Comparison of ENCODE assay signal across 8 mouse cellular contexts in genomic region chr1:193189151-193189621, GRCm38 (mm10). TPM values are rescaled to one million over a fixed set of nuclear protein-coding genes. Genes with fewer than 3 reads are reported as not detected.
A peak's percentile ranks its signal among the peaks of the same experiment; 100 is the strongest.
DNase-seq lines count a peak whose midpoint lies in the region; ATAC-seq lines count a peak whose summit lies in the region.

No protein-coding gene starts in this region.

- no peaks in the 10 kb centered on the region for H3K36me3 ChIP-seq in forebrain, embryonic 16.5 days (ENCODE audit: control insufficient read depth, insufficient read depth)
- no peaks in the 10 kb centered on the region for H3K36me3 ChIP-seq in hindbrain, embryonic 10.5 days
- H3K36me3 ChIP-seq in limb, embryonic 15.5 days, result no peaks in the 10 kb centered on the region
- no peaks in the 10 kb centered on the region for H3K36me3 ChIP-seq in neural tube, embryonic 14.5 days (ENCODE audit: control insufficient read depth, insufficient read depth, low read length)

- ATAC-seq in frontal cortex, adult (ENCODE audit: low TSS enrichment), result peak; percentile 68
- ATAC-seq in forebrain, embryonic 16.5 days, result peak; percentile 98
- peak; percentile 87 for ATAC-seq in limb, embryonic 15.5 days (ENCODE audit: insufficient number of reproducible peaks, low FRiP score, low TSS enrichment, low read depth)
- ATAC-seq in neural tube, embryonic 14.5 days (ENCODE audit: low read depth), result peak; percentile 69; the same call in 1 of the 2 replicates
- ATAC-seq in erythroblast, adult 5-6 weeks (replicated peaks; ENCODE audit: low FRiP score, poor library complexity, severe bottlenecking), result no peak

- no peak overlapping the region for H3K4me3 ChIP-seq in forebrain, embryonic 16.5 days (replicated peaks; ENCODE audit: low read length)
- no peak overlapping the region for H3K4me3 ChIP-seq in hindbrain, embryonic 10.5 days
- H3K4me3 ChIP-seq in limb, embryonic 15.5 days, result no peak overlapping the region
- no peak overlapping the region for H3K4me3 ChIP-seq in neural tube, embryonic 14.5 days (ENCODE audit: low read depth, low read length)

- H3K4me1 ChIP-seq in forebrain, embryonic 16.5 days (replicated peaks; ENCODE audit: control insufficient read depth, insufficient read depth, low read length), result peaks cover 13% of the 10 kb centered on the region
- peaks cover 14% of the 10 kb centered on the region for H3K4me1 ChIP-seq in hindbrain, embryonic 10.5 days (replicated peaks)
- H3K4me1 ChIP-seq in limb, embryonic 15.5 days, result peaks cover 40% of the 10 kb centered on the region
- peaks cover 4% of the 10 kb centered on the region; the same call in 1 of the 2 replicates for H3K4me1 ChIP-seq in neural tube, embryonic 14.5 days (ENCODE audit: control insufficient read depth, insufficient read depth, low read length)

- no peaks in the 10 kb centered on the region for H3K9me3 ChIP-seq in forebrain, embryonic 16.5 days (ENCODE audit: control insufficient read depth, low read length)
- no peaks in the 10 kb centered on the region for H3K9me3 ChIP-seq in hindbrain, embryonic 10.5 days
- no peaks in the 10 kb centered on the region for H3K9me3 ChIP-seq in limb, embryonic 15.5 days
- no peaks in the 10 kb centered on the region for H3K9me3 ChIP-seq in neural tube, embryonic 14.5 days (ENCODE audit: control insufficient read depth, low read length)

- 16% methylated on average over 9 of the region's 9 CpGs for WGBS in forebrain, embryonic 16.5 days
- WGBS in hindbrain, embryonic 10.5 days, result 48% methylated on average over 9 of the region's 9 CpGs
- WGBS in limb, embryonic 15.5 days, result 7% methylated on average over 9 of the region's 9 CpGs
- WGBS in neural tube, embryonic 14.5 days, result 33% methylated on average over 9 of the region's 9 CpGs

- no peak overlapping the region for H3K9ac ChIP-seq in forebrain, embryonic 16.5 days (replicated peaks; ENCODE audit: low read depth, low read length)
- H3K9ac ChIP-seq in limb, embryonic 15.5 days, result no peak overlapping the region
- H3K9ac ChIP-seq in neural tube, embryonic 14.5 days (replicated peaks; ENCODE audit: low read depth, low read length), result no peak overlapping the region

- no peak for DNase-seq in frontal cortex, postnatal 25 days (ENCODE audit: low spot score in 2 of 2)
- peak; percentile 64 for DNase-seq in T-cell, adult 2 months (ENCODE audit: low spot score)
- DNase-seq in hindbrain, embryonic 10.5 days (ENCODE audit: low spot score), result peak; percentile 23

- H3K27ac ChIP-seq in forebrain, embryonic 16.5 days (ENCODE audit: low read length), result peak overlapping the region; percentile 45
- peak overlapping the region; percentile 25; the same call in 1 of the 2 replicates for H3K27ac ChIP-seq in hindbrain, embryonic 10.5 days
- H3K27ac ChIP-seq in limb, embryonic 15.5 days, result peak overlapping the region; percentile 92
- H3K27ac ChIP-seq in neural tube, embryonic 14.5 days (ENCODE audit: low read depth, low read length), result no peak overlapping the region; the same call in 1 of the 2 replicates

- H3K4me2 ChIP-seq in forebrain, embryonic 16.5 days (ENCODE audit: low read length), result no peak overlapping the region
- peak overlapping the region; percentile 25 for H3K4me2 ChIP-seq in limb, embryonic 15.5 days
- no peak overlapping the region for H3K4me2 ChIP-seq in neural tube, embryonic 14.5 days (ENCODE audit: low read depth, low read length)

- H3K27me3 ChIP-seq in forebrain, embryonic 16.5 days (replicated peaks; ENCODE audit: control insufficient read depth, insufficient read depth, low read length), result no peaks in the 10 kb centered on the region
- no peaks in the 10 kb centered on the region for H3K27me3 ChIP-seq in hindbrain, embryonic 10.5 days (ENCODE audit: insufficient read depth, poor library complexity, severe bottlenecking)
- H3K27me3 ChIP-seq in limb, embryonic 15.5 days, result no peaks in the 10 kb centered on the region
- no peaks in the 10 kb centered on the region for H3K27me3 ChIP-seq in neural tube, embryonic 14.5 days (ENCODE audit: control insufficient read depth, insufficient read depth, low read length)

RNA-seq across cellular contexts. Expression of gene Traf3ip3, which starts 12.3 kb away (rescaled TPM):
- 0.51 and 1.2 TPM in 2 replicates for polyA plus RNA-seq in forebrain, embryonic 16.5 days (2015; fragmentation: Nextera tagmentation; extraction: Ambion mirVana)
- polyA plus RNA-seq in hindbrain, embryonic 10.5 days (2016; fragmentation: Nextera tagmentation; extraction: Ambion mirVana), result 1.5 and 1.8 TPM in 2 replicates
- polyA plus RNA-seq in limb, embryonic 15.5 days (2015; fragmentation: Nextera tagmentation; extraction: Ambion mirVana), result 16.3 and 44.2 TPM in 2 replicates
- 1.1 and 3.4 TPM in 2 replicates for polyA plus RNA-seq in neural tube, embryonic 14.5 days (2014; fragmentation: Nextera tagmentation; extraction: Ambion mirVana)
- total RNA-seq in erythroblast, adult 5-6 weeks (2015; ENCODE audit: low replicate concordance), result 11.9 and 23.1 TPM in 2 replicates
- total RNA-seq in erythroblast, adult 5-6 weeks (2017; ENCODE audit: low replicate concordance), result 18.1 and 40.7 TPM in 2 replicates

RNA-seq across cellular contexts. Expression of gene Lamb3, which starts 18.3 kb away (rescaled TPM):
- polyA plus RNA-seq in forebrain, embryonic 16.5 days (2015; fragmentation: Nextera tagmentation; extraction: Ambion mirVana), result 0.32 and 0.58 TPM in 2 replicates
- 0.37 and 0.46 TPM in 2 replicates for polyA plus RNA-seq in hindbrain, embryonic 10.5 days (2016; fragmentation: Nextera tagmentation; extraction: Ambion mirVana)
- 8.6 and 11.1 TPM in 2 replicates for polyA plus RNA-seq in limb, embryonic 15.5 days (2015; fragmentation: Nextera tagmentation; extraction: Ambion mirVana)
- polyA plus RNA-seq in neural tube, embryonic 14.5 days (2014; fragmentation: Nextera tagmentation; extraction: Ambion mirVana), result 0.23 TPM in 2 replicates
- total RNA-seq in erythroblast, adult 5-6 weeks (2015; ENCODE audit: low replicate concordance), result 0.58 and 11.1 TPM in 2 replicates
- total RNA-seq in erythroblast, adult 5-6 weeks (2017; ENCODE audit: low replicate concordance), result 1.8 and 4.1 TPM in 2 replicates

RNA-seq across cellular contexts. Expression of gene A130010J15Rik, which starts 21.3 kb away (rescaled TPM):
- 14.2 and 16.1 TPM in 2 replicates for polyA plus RNA-seq in forebrain, embryonic 16.5 days (2015; fragmentation: Nextera tagmentation; extraction: Ambion mirVana)
- polyA plus RNA-seq in hindbrain, embryonic 10.5 days (2016; fragmentation: Nextera tagmentation; extraction: Ambion mirVana), result 13.8 and 17.7 TPM in 2 replicates
- 16.5 and 18.1 TPM in 2 replicates for polyA plus RNA-seq in limb, embryonic 15.5 days (2015; fragmentation: Nextera tagmentation; extraction: Ambion mirVana)
- polyA plus RNA-seq in neural tube, embryonic 14.5 days (2014; fragmentation: Nextera tagmentation; extraction: Ambion mirVana), result 11.2 and 13.0 TPM in 2 replicates
- 2.9 and 5.0 TPM in 2 replicates for total RNA-seq in erythroblast, adult 5-6 weeks (2015; ENCODE audit: low replicate concordance)
- 1.3 and 1.4 TPM in 2 replicates for total RNA-seq in erythroblast, adult 5-6 weeks (2017; ENCODE audit: low replicate concordance)

RNA-seq across cellular contexts. Expression of gene Irf6, which starts 36.3 kb away (rescaled TPM):
- polyA plus RNA-seq in forebrain, embryonic 16.5 days (2015; fragmentation: Nextera tagmentation; extraction: Ambion mirVana), result 0.75 and 1.4 TPM in 2 replicates
- polyA plus RNA-seq in hindbrain, embryonic 10.5 days (2016; fragmentation: Nextera tagmentation; extraction: Ambion mirVana), result 3.7 and 4.9 TPM in 2 replicates
- 50.1 and 56.9 TPM in 2 replicates for polyA plus RNA-seq in limb, embryonic 15.5 days (2015; fragmentation: Nextera tagmentation; extraction: Ambion mirVana)
- 0.64 and 0.80 TPM in 2 replicates for polyA plus RNA-seq in neural tube, embryonic 14.5 days (2014; fragmentation: Nextera tagmentation; extraction: Ambion mirVana)
- not detected in 2 replicates for total RNA-seq in erythroblast, adult 5-6 weeks (2015; ENCODE audit: low replicate concordance)
- 0.42 TPM in 1 of 2 replicates, not detected in the other for total RNA-seq in erythroblast, adult 5-6 weeks (2017; ENCODE audit: low replicate concordance)

RNA-seq across cellular contexts. Expression of gene Diexf, which starts 59.1 kb away (rescaled TPM):
- 11.3 and 13.9 TPM in 2 replicates for polyA plus RNA-seq in forebrain, embryonic 16.5 days (2015; fragmentation: Nextera tagmentation; extraction: Ambion mirVana)
- polyA plus RNA-seq in hindbrain, embryonic 10.5 days (2016; fragmentation: Nextera tagmentation; extraction: Ambion mirVana), result 7.0 and 9.3 TPM in 2 replicates
- polyA plus RNA-seq in limb, embryonic 15.5 days (2015; fragmentation: Nextera tagmentation; extraction: Ambion mirVana), result 7.3 and 10.3 TPM in 2 replicates
- polyA plus RNA-seq in neural tube, embryonic 14.5 days (2014; fragmentation: Nextera tagmentation; extraction: Ambion mirVana), result 9.1 and 12.6 TPM in 2 replicates
- 1.9 and 12.7 TPM in 2 replicates for total RNA-seq in erythroblast, adult 5-6 weeks (2015; ENCODE audit: low replicate concordance)
- total RNA-seq in erythroblast, adult 5-6 weeks (2017; ENCODE audit: low replicate concordance), result 2.7 and 2.8 TPM in 2 replicates

Comparison
In these comparisons a context has a peak if more than half of its experiments do, and no peak if none do; other contexts are left out.
1. DNase-seq: peak in T-cell, adult 2 months (single experiment) and hindbrain, embryonic 10.5 days (single experiment); none in frontal cortex, postnatal 25 days (0 of 2).